Mouse (Mus musculus) neural tube, embryonic 10.5 days (tissue): ENCODE data around the gene Ccl17.

Experiments
- DNase-seq: peaks from one replicate; pipeline ENCODE4 v3.0.0-alpha.2; 2017; ENCODE audit warnings: low spot score; ENCODE audit errors: extremely low spot score

Ccl17 gene

GRCm38 (mm10) chr8:94789256-94789955 is 20.8 kb upstream of the Ccl17 start:
- DNase-seq: no peak

- no peak for DNase-seq
Observed at GRCm38 (mm10) chr8:94794368-94794767, 15.9 kb upstream of the Ccl17 start.

GRCm38 (mm10) chr8:94794782-94795181 is 15.5 kb upstream of the Ccl17 start:
- no peak for DNase-seq

- DNase-seq: peak; percentile 39
Observed at GRCm38 (mm10) chr8:94800278-94800968, 9.8 kb upstream of the Ccl17 start.

GRCm38 (mm10) chr8:94801293-94802095 is 8.8 kb upstream of the Ccl17 start:
- DNase-seq: no peak

GRCm38 (mm10) chr8:94802375-94802774 is 7.9 kb upstream of the Ccl17 start:
- no peak for DNase-seq

- DNase-seq: no peak
Observed at GRCm38 (mm10) chr8:94803551-94803950, 6.7 kb upstream of the Ccl17 start.

- DNase-seq: no peak
Observed at GRCm38 (mm10) chr8:94804546-94805340, 5.5 kb upstream of the Ccl17 start.

- DNase-seq: no peak
Observed at GRCm38 (mm10) chr8:94805811-94806210, 4.4 kb upstream of the Ccl17 start.

- no peak for DNase-seq
Observed at GRCm38 (mm10) chr8:94807506-94807905, 2.7 kb upstream of the Ccl17 start.

GRCm38 (mm10) chr8:94808372-94808771 is 1.9 kb upstream of the Ccl17 start:
- DNase-seq: no peak

GRCm38 (mm10) chr8:94810855-94811254 is 602 bp downstream of the Ccl17 start:
- no peak for DNase-seq

GRCm38 (mm10) chr8:94811654-94812053 is 1.4 kb downstream of the Ccl17 start:
- DNase-seq: no peak

- peak; percentile 86 for DNase-seq
Observed at GRCm38 (mm10) chr8:94812645-94813098, 2.4 kb downstream of the Ccl17 start.

- DNase-seq: no peak
Observed at GRCm38 (mm10) chr8:94814556-94814955, 4.3 kb downstream of the Ccl17 start.

GRCm38 (mm10) chr8:94817933-94818332 is 7.7 kb downstream of the Ccl17 start:
- no peak for DNase-seq

- DNase-seq: no peak
Observed at GRCm38 (mm10) chr8:94819671-94820179, 9.5 kb downstream of the Ccl17 start.

- DNase-seq: no peak
Observed at GRCm38 (mm10) chr8:94820553-94820952, 10.3 kb downstream of the Ccl17 start.

- no peak for DNase-seq
Observed at GRCm38 (mm10) chr8:94821381-94821780, 11.1 kb downstream of the Ccl17 start.

- peak; percentile 55 for DNase-seq
Observed at GRCm38 (mm10) chr8:94822637-94823560, 12.6 kb downstream of the Ccl17 start.
